Mouse (Mus musculus) myocyte (in vitro differentiated cells): ENCODE measurements around the gene Emsy.

Experiments
- CEBPB ChIP-seq: IDR thresholded peaks from 2 replicates; pipeline ENCODE4 v1.6.1; 2011; ENCODE audit warnings: mild to moderate bottlenecking, moderate library complexity; ENCODE audit not compliant: poor library complexity, insufficient read depth, severe bottlenecking
- E2F4 ChIP-seq: IDR thresholded peaks from one replicate; pipeline ENCODE4 v1.6.1; 2011; ENCODE audit warnings: mild to moderate bottlenecking, control low read depth, moderate library complexity; ENCODE audit not compliant: insufficient read depth
- MAX ChIP-seq: IDR thresholded peaks from one replicate; pipeline ENCODE4 v1.6.1; 2011; ENCODE audit warnings: low read depth, mild to moderate bottlenecking, control low read depth
- MYOD1 ChIP-seq, 3 experiments: IDR thresholded peaks; one replicate each; pipeline ENCODE4 v1.6.1; 2011; ENCODE audit warnings: control low read depth in 2 of 3, low read depth in 2 of 3, mild to moderate bottlenecking in 2 of 3, moderate library complexity in 1 of 3; ENCODE audit not compliant: insufficient read length in 2 of 3, control insufficient read depth in 1 of 3
- POLR2A ChIP-seq: IDR thresholded peaks from one replicate; pipeline ENCODE4 v1.6.1; 2011; ENCODE audit warnings: low read depth, mild to moderate bottlenecking, control low read depth, moderate library complexity; ENCODE audit not compliant: insufficient read length
- POLR2AphosphoS2 ChIP-seq: IDR thresholded peaks from one replicate; pipeline ENCODE4 v1.6.1; 2011; ENCODE audit warnings: low read depth, control low read depth; ENCODE audit not compliant: insufficient read length
- REST ChIP-seq: IDR thresholded peaks from one replicate; pipeline ENCODE4 v1.6.1; 2011; ENCODE audit warnings: mild to moderate bottlenecking, control low read depth, moderate library complexity; ENCODE audit not compliant: insufficient read depth, insufficient read length
- SRF ChIP-seq: IDR thresholded peaks from one replicate; pipeline ENCODE4 v1.6.1; 2011; ENCODE audit warnings: low read depth; ENCODE audit not compliant: control insufficient read depth, insufficient read length
- TCF12 ChIP-seq: IDR thresholded peaks from one replicate; pipeline ENCODE4 v1.6.1; 2011; ENCODE audit warnings: mild to moderate bottlenecking, control low read depth; ENCODE audit not compliant: poor library complexity, insufficient read depth, severe bottlenecking
- USF1 ChIP-seq: IDR thresholded peaks from one replicate; pipeline ENCODE4 v1.6.1; 2011; ENCODE audit warnings: low read depth, mild to moderate bottlenecking, control low read depth, moderate library complexity

GRCm38 (mm10) chr7:98670831-98671230 lies 14.2 kb upstream of the Emsy start:
- no peak for TF ChIP-seq MAX
- no peak for TF ChIP-seq POLR2A
- TF ChIP-seq TCF12, result no peak
- TF ChIP-seq CEBPB, result no peak
- no peak for TF ChIP-seq USF1
- TF ChIP-seq MYOD1 (IDR thresholded peaks at IDR 0.05; ENCODE audit: control insufficient read depth in 1 of 3, insufficient read length in 2 of 3, low read depth in 2 of 3), result no peak
- no peak for TF ChIP-seq E2F4
- TF ChIP-seq SRF, result no peak
- no peak for TF ChIP-seq REST
- TF ChIP-seq POLR2AphosphoS2, result no peak
